Mouse (Mus musculus): Measurements from ENCODE around the gene Mrps6. TPM values are rescaled to one million over a fixed set of nuclear protein-coding genes. Genes with fewer than 3 reads are reported as not detected.

Mrps6 gene
- 44.0 and 56.2 TPM in 2 replicates for polyA plus RNA-seq (2012; rRNA removed)

DNA sequence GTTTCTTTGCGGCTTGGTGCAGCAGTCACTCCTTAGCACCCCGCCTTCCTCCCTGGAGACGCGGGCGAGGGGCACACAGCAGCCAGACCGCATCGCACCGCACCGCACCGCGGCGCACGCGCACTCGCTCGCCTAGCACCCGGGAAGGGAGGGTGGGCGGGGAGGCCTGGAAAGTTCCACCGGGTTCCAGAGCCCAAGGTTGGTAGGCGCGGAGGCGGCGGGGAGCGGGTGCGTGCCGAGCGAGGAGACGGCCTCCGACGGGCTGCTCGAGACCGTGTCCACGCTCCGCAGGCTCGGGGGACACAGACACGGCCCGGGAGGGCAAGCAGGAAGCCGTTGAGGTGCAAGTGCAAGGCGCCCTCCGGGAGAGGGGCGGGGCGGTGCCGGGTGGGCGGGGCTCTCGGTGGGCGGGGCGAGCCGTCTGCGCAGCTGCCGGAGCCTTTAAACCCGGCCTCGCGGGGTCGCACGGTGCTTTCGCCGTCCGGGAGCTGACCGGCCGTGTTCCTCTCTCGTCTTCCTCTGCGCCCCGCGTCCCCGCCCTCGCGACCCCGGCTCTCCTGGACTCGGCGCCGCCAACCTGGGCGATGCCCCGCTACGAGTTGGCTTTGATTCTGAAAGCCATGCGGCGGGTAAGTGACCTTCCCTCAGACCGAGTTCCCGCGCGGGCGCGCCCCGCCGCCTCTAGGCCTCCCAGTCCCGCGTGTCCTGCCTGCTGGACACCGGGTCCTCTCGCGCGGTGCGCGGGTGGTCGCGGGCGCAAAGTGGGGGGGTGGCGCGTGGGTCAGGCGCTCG, at the start of gene Mrps6, which contains the start of the genes Gm49711 and Slc5a3:
Gene Mrps6, plus strand, starts transcription at position 419 of the 792 bp plus-strand sequence.
Gene Gm49711, plus strand, starts transcription at position 465 of the 792 bp plus-strand sequence.
Gene Slc5a3, plus strand, starts transcription at position 471 of the 792 bp plus-strand sequence.

Other genes with a start within 250 kb of the Mrps6 start
- 0.09 TPM in 1 of 2 replicates, not detected in the other for gene Gm49711, start within 50 bp of the Mrps6 start, polyA plus RNA-seq (2012; rRNA removed)
- 2.5 and 2.6 TPM in 2 replicates for gene Slc5a3, start 52 bp downstream of the Mrps6 start, polyA plus RNA-seq (2012; rRNA removed)
- gene Kcne2, start 234.1 kb downstream of the Mrps6 start, polyA plus RNA-seq (2012; rRNA removed), result 0.26 and 0.66 TPM in 2 replicates
- gene Smim11, start 243.0 kb downstream of the Mrps6 start, polyA plus RNA-seq (2012; rRNA removed), result 23.3 and 45.6 TPM in 2 replicates

Measured in colon, adult 2 months (tissue).